Mouse (Mus musculus) megakaryocyte, embryonic 14.5 days (primary cell): ENCODE data around the gene Gm20878. TPM values are rescaled to one million over a fixed set of nuclear protein-coding genes. Genes with fewer than 3 reads are reported as not detected.
"Not testable (repeated sequence)": the region's sequence is repeated elsewhere in the genome, so short reads cannot be mapped to it uniquely, and the experiment has no call there.

ENCODE experiments used
- H3K27me3 ChIP-seq: replicated peaks from 2 replicates; pipeline ENCODE3; 2012; ENCODE audit warnings: inconsistent platforms
- H3K36me3 ChIP-seq: replicated peaks from 2 replicates; pipeline ENCODE3; 2012; ENCODE audit warnings: low read length, inconsistent platforms, mixed read lengths
- H3K4me1 ChIP-seq: 2 replicates; pipeline ENCODE4 v1.6.1; 2012; ENCODE audit warnings: inconsistent platforms
- H3K4me3 ChIP-seq: replicated peaks from 2 replicates; pipeline ENCODE3; 2012; ENCODE audit warnings: moderate library complexity, mild to moderate bottlenecking, inconsistent platforms
- H3K9me3 ChIP-seq: 2 replicates; pipeline ENCODE4 v1.6.1; 2012; ENCODE audit warnings: inconsistent platforms
- polyA plus RNA-seq: library from polyadenylated mRNA; stranded (reverse); fragments of >175 nt; gene quantifications from 2 replicates; pipeline ENCODE4 v1.2.3, GENCODE M21; 2012; ENCODE audit warnings: low replicate concordance; ENCODE audit not compliant: insufficient read depth

The Gm20878 gene
- polyA plus RNA-seq, result 7.4 TPM in 1 of 2 replicates, not detected in the other

GRCm38 (mm10) chr4:41941272-41941671 lies at the start of gene Gm20878:
Gene Gm20878, plus strand, starts transcription at chr4:41941572.
- H3K4me1 ChIP-seq, H3K36me3 ChIP-seq, H3K27me3 ChIP-seq, H3K9me3 ChIP-seq, H3K4me3 ChIP-seq: not testable (repeated sequence)

- not testable (repeated sequence) for H3K27me3 ChIP-seq, H3K36me3 ChIP-seq, H3K4me1 ChIP-seq, H3K4me3 ChIP-seq, H3K9me3 ChIP-seq
Measured at GRCm38 (mm10) chr4:41903310-41903709, 38.1 kb upstream of the Gm20878 start, which contains the start of gene Gm21541. Gene Gm21541, plus strand, starts transcription at chr4:41903610.

- not testable (repeated sequence) for H3K4me3 ChIP-seq, H3K36me3 ChIP-seq, H3K9me3 ChIP-seq, H3K4me1 ChIP-seq, H3K27me3 ChIP-seq
Measured at GRCm38 (mm10) chr4:41965758-41966157, 24.4 kb downstream of the Gm20878 start, which contains the start of gene Fam205a4. Gene Fam205a4, plus strand, starts transcription at chr4:41966058.

Other genes starting within 250 kb of the Gm20878 start
- gene Cntfr, start 244.5 kb upstream of the Gm20878 start, polyA plus RNA-seq, result 3.6 and 10.6 TPM in 2 replicates
- gene Il11ra1, start 241.6 kb upstream of the Gm20878 start, polyA plus RNA-seq, result 2.2 and 3.9 TPM in 2 replicates
- 51.7 and 76.8 TPM in 2 replicates for gene Rpp25l, start 228.0 kb upstream of the Gm20878 start, polyA plus RNA-seq
- 22.2 and 369 TPM in 2 replicates for gene Dctn3, start 218.4 kb upstream of the Gm20878 start, polyA plus RNA-seq
- not detected in 2 replicates for gene Arid3c, start 210.4 kb upstream of the Gm20878 start, polyA plus RNA-seq
- gene Galt, start 186.3 kb upstream of the Gm20878 start, polyA plus RNA-seq, result 29.5 and 30.0 TPM in 2 replicates
- gene Sigmar1, start 185.4 kb upstream of the Gm20878 start, polyA plus RNA-seq, result 26.0 and 34.9 TPM in 2 replicates
- 1.1 TPM in 1 of 2 replicates, not detected in the other for gene Ccl27a, start 167.3 kb upstream of the Gm20878 start, polyA plus RNA-seq
- not detected in 2 replicates for gene Gm21541, start 38.0 kb upstream of the Gm20878 start, polyA plus RNA-seq
- not detected in 2 replicates for gene Fam205a4, start 24.5 kb downstream of the Gm20878 start, polyA plus RNA-seq
- not detected in 2 replicates for gene Gm21093, start 93.2 kb downstream of the Gm20878 start, polyA plus RNA-seq
- gene Gm3893, start 149.6 kb downstream of the Gm20878 start, polyA plus RNA-seq, result not detected in 2 replicates
- not detected in 2 replicates for gene Gm13304, start 173.2 kb downstream of the Gm20878 start, polyA plus RNA-seq
- not detected in 2 replicates for gene Gm13306, start 211.9 kb downstream of the Gm20878 start, polyA plus RNA-seq
- 0.62 TPM in 1 of 2 replicates, not detected in the other for gene Gm13305, start 227.0 kb downstream of the Gm20878 start, polyA plus RNA-seq